Mouse (Mus musculus): Measurements from ENCODE around the gene Synpr.

Synpr gene

DNA sequence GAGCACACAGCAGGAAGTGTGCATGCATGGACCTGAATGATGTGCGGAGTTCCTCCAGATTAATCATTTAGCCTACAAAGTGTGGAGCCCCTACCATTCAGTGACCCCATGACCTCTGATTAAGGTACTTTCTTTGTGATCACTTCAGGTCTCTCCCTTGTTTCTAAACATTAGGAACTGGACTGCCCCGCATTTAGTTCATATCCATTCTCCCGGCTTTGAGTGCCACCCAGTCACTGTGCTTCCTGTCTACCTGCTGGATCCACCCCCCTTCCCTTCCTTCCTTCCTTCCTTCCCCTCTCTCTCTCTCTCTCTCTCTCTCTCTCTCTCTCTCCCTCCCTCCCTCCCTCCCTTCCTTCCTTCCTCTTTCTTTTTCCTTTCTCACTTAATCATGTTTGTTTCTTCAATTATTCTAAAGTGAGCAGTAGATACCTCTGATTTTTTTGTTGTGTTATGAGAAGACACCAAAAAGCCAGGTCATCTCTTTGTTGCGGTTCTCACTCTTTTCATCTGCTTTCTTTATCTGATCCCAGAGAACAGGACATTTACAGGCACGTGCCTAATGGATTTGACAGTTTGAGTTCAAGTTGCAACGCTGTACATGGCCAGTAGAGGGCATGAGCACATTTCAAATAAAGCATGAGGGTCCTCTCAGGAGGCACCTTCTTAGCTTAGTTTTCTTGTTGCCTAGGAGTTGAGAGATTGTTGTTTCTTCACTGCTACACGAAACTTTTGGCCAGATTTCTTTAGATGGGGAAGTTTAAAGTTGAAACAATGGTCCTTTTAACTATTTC is 71.2 kb downstream of the Synpr start:
- no peak for DNase-seq (ENCODE audit: low spot score)

- DNase-seq (ENCODE audit: low spot score) = no peak
These were observed 72.6 kb downstream of the Synpr start for GRCm38 (mm10) chr14:13357101-13357667.

GRCm38 (mm10) chr14:13358037-13358436 is 73.5 kb downstream of the Synpr start:
- DNase-seq (ENCODE audit: low spot score) = no peak

- no peak for DNase-seq (ENCODE audit: low spot score)
These were observed 76.6 kb downstream of the Synpr start for GRCm38 (mm10) chr14:13361184-13361583.

- DNase-seq (ENCODE audit: low spot score) = no peak
These were observed 77.1 kb downstream of the Synpr start for GRCm38 (mm10) chr14:13361642-13362041.

DNA sequence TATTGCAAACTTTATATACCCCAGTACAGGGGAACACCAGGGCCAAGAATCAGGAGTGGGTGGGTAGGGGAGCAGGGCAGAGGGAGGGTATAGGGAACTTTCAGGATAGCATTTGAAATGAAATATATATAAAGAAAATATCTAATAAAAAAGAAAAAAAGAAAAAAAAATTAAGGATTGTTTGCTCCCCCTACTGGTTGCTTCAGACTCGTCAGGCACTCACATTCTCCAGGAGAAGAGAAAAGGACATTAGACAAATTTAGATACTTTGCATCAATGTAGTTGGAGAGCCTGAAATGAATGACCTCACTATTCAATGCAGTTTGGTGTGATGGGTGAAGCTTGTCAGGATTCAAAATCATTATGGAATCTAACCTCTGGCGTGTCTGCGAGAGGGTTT is 83.7 kb downstream of the Synpr start:
- DNase-seq (ENCODE audit: low spot score) = no peak

DNA sequence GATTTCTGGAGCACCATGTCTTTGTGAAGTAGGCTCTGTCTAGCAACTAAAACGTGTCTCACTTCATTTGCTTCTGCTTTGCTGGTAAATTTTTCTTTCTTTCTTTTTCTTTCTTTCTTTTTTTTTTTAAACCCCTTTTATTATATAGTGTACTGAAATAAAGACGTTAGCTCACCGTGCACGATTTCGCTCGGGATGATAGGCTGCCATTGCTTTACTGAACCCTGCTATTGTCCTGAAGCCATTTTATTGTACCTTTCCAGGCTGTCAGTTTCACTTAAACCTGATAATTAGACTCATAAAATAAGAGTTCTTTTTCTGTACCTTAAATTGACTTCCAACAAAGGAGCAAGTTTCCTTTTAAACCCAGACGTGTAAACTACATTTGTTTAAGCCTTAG is 104.5 kb downstream of the Synpr start:
- no peak for DNase-seq (ENCODE audit: low spot score)

GRCm38 (mm10) chr14:13389954-13390353 is 105.4 kb downstream of the Synpr start:
- no peak for DNase-seq (ENCODE audit: low spot score)

- no peak for DNase-seq (ENCODE audit: low spot score)
These were observed 114.8 kb downstream of the Synpr start for GRCm38 (mm10) chr14:13399226-13400020.

GRCm38 (mm10) chr14:13411636-13412035 is 127.1 kb downstream of the Synpr start:
- DNase-seq (ENCODE audit: low spot score) = no peak

DNA sequence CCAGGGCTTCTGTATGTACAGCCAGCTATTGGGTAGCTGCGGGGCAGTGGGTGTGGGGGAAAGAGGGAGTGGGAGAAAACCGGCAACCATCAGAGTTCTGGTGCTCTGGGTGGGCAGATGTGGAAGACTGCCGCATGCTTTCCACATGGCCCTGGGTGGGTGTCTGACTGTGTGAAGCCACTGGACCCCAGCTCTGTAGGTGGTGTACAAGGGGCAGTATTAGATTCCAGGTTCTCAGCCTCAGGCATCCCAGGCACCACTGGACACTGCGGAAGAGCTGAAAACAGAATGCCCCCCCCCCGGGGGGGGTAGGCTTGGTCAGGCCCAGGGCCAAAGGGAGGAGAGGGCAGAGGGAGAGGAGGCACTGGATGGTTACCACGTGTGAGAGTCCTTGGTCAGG is 156.1 kb downstream of the Synpr start:
- DNase-seq (ENCODE audit: low spot score) = no peak

GRCm38 (mm10) chr14:13444908-13445307 is 160.3 kb downstream of the Synpr start:
- no peak for DNase-seq (ENCODE audit: low spot score)

GRCm38 (mm10) chr14:13453461-13454204 is 169.1 kb downstream of the Synpr start:
- no peak for DNase-seq (ENCODE audit: low spot score)

DNA sequence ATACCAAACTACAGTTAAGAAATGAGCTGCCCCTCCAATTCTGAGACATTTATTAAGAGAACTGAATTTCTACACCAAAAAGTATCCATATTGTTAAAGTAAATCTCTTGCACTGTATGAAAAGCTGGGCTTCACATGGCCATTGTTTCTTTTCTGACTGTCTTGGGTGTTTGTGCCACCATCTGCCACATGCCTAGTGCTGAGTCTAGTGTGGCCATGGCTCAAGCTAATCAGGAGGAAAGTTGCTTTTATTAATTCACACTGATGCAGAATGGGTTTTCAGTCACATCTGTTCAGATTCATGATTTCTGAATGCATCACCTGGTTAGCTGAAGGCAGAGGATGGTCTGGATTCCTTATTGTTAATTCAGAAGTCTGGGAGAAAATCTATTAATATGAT is 170.4 kb downstream of the Synpr start:
- no peak for DNase-seq (ENCODE audit: low spot score)

- no peak for DNase-seq (ENCODE audit: low spot score)
These were observed 174.8 kb downstream of the Synpr start for GRCm38 (mm10) chr14:13459333-13459732.

GRCm38 (mm10) chr14:13469211-13469610 is 184.6 kb downstream of the Synpr start:
- DNase-seq (ENCODE audit: low spot score) = no peak

DNA sequence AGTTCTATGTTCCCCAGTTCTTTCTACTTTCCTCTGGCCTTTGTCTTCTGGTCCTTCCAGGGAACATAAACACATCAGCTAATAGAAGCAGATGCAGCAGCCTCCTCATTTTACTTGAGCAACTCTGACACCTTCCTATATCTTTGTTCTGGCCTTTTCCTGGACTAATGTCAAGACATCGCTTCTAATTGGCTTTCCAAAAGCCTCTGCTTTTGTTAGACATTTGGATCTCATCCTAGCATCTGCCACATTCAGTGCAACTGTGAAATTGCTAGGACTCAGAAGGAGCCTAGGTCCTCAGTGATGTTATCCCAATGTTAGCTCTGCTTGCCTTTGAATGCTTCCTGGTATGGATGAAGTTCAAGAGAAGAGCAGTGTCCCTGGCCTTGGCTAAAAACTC is 193.2 kb downstream of the Synpr start:
- no peak for DNase-seq (ENCODE audit: low spot score)

- DNase-seq (ENCODE audit: low spot score) = no peak
These were observed 220.8 kb downstream of the Synpr start for GRCm38 (mm10) chr14:13505355-13505754.

GRCm38 (mm10) chr14:13518608-13519139 is 234.1 kb downstream of the Synpr start:
- no peak for DNase-seq (ENCODE audit: low spot score)

- DNase-seq (ENCODE audit: low spot score) = no peak
These were observed 234.8 kb downstream of the Synpr start for GRCm38 (mm10) chr14:13519239-13520011.

GRCm38 (mm10) chr14:13547746-13548145 is 263.2 kb downstream of the Synpr start:
- no peak for DNase-seq (ENCODE audit: low spot score)
